Mouse (Mus musculus): ENCODE measurements around the gene Nt5c3.

DNA sequence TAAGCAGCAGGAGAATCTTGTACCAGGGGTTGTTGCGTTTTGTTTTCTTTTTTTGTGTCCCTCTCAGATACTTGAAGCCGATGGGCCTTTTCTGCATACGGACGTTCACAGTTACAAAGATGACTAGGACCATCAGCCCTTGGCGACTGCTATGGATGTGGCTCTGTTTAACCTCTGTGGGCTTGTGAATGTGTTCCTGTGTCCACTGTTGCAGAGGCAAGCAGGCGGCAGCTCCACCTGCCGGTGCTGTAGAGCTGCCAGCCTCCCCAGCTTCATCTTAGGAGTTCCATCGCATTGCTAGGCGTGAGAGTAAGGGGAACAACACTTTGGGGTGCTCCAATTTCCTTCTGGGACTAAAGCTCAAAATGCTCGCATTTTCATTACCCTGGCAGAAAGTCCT lies 88.2 kb downstream of the Nt5c3 start:
- TF ChIP-seq CHD2 (IDR thresholded peaks at IDR 0.05; ENCODE audit: low read depth, low read length) (no peak), ZNF384 (IDR thresholded peaks at IDR 0.05; ENCODE audit: low read depth, low read length) (no peak), MAFK (IDR thresholded peaks at IDR 0.05; ENCODE audit: insufficient read depth, low read depth, low read length) (no peak)

Measured in ES-E14 (cell line).